Mouse (Mus musculus): ENCODE measurements around the gene Stk32b. TPM values are rescaled to one million over a fixed set of nuclear protein-coding genes. Genes with fewer than 3 reads are reported as not detected.
A peak's percentile ranks its signal among the peaks of the same experiment; 100 is the strongest.

Gene Stk32b
- polyA plus RNA-seq, 1 experiment from 2014 or later = 0.75 TPM

- H3K4me2 ChIP-seq = no peak overlapping the region
- H3K4me1 ChIP-seq (replicated peaks) = peaks cover 16% of the 10 kb centered on the region
- no peak overlapping the region for H3K4me3 ChIP-seq
- no peaks in the 10 kb centered on the region for H3K27me3 ChIP-seq (replicated peaks)
- no peak for ATAC-seq (ENCODE audit: insufficient number of reproducible peaks, low FRiP score)
- no peak overlapping the region for H3K9ac ChIP-seq
- H3K36me3 ChIP-seq = no peaks in the 10 kb centered on the region
- H3K27ac ChIP-seq (ENCODE audit: poor library complexity, severe bottlenecking) = no peak overlapping the region
- WGBS = 70% methylated on average over 12 of the region's 12 CpGs
- H3K9me3 ChIP-seq (replicated peaks) = no peaks in the 10 kb centered on the region
Observed at GRCm38 (mm10) chr5:37506880-37507519, 210.0 kb downstream of the Stk32b start.

- 0 out of 2 replicates have a peak overlapping the region, but pooled peaks have one; percentile 1 for H3K4me2 ChIP-seq
- no peak overlapping the region for H3K4me3 ChIP-seq
- 0 out of 2 replicates have a peak, but pooled peaks have one; percentile 29 for ATAC-seq (ENCODE audit: insufficient number of reproducible peaks, low FRiP score)
- no peak overlapping the region for H3K9ac ChIP-seq
- no peaks in the 10 kb centered on the region for H3K27me3 ChIP-seq (replicated peaks)
- no peaks in the 10 kb centered on the region for H3K36me3 ChIP-seq
- 29% methylated on average over 3 of the region's 3 CpGs for WGBS
- peaks cover 4% of the 10 kb centered on the region; the same call in 1 of the 2 replicates for H3K9me3 ChIP-seq (replicated peaks)
- H3K27ac ChIP-seq (ENCODE audit: poor library complexity, severe bottlenecking) = peak overlapping the region; percentile 53; the same call in 1 of the 2 replicates
- H3K4me1 ChIP-seq (replicated peaks) = peaks cover 14% of the 10 kb centered on the region
Observed at GRCm38 (mm10) chr5:37494984-37495476, 221.9 kb downstream of the Stk32b start.

- 75% methylated on average over 3 of the region's 3 CpGs for WGBS
- Histone ChIP-seq H3K9ac (no peak overlapping the region), H3K4me2 (no peak overlapping the region), H3K4me1 (replicated peaks) (no peaks in the 10 kb centered on the region), H3K36me3 (no peaks in the 10 kb centered on the region), H3K27ac (ENCODE audit: poor library complexity, severe bottlenecking) (no peak overlapping the region), H3K9me3 (replicated peaks) (peaks cover 11% of the 10 kb centered on the region; the same call in 1 of the 2 replicates), H3K27me3 (replicated peaks) (no peaks in the 10 kb centered on the region), H3K4me3 (no peak overlapping the region)
- ATAC-seq (ENCODE audit: insufficient number of reproducible peaks, low FRiP score) = no peak
Observed at GRCm38 (mm10) chr5:37472025-37472608, 244.9 kb downstream of the Stk32b start.

- no peaks in the 10 kb centered on the region for H3K4me1 ChIP-seq (replicated peaks)
- H3K4me3 ChIP-seq = no peak overlapping the region
- peaks cover 10% of the 10 kb centered on the region; the same call in 1 of the 2 replicates for H3K9me3 ChIP-seq (replicated peaks)
- WGBS = 79% methylated on average over 4 of the region's 4 CpGs
- H3K27me3 ChIP-seq (replicated peaks) = no peaks in the 10 kb centered on the region
- H3K27ac ChIP-seq (ENCODE audit: poor library complexity, severe bottlenecking) = no peak overlapping the region
- ATAC-seq (ENCODE audit: insufficient number of reproducible peaks, low FRiP score) = no peak
- H3K36me3 ChIP-seq = no peaks in the 10 kb centered on the region
- H3K9ac ChIP-seq = no peak overlapping the region
- H3K4me2 ChIP-seq = no peak overlapping the region
Observed at GRCm38 (mm10) chr5:37471584-37471983, 245.4 kb downstream of the Stk32b start.

- Histone ChIP-seq H3K4me3 (no peak overlapping the region), H3K27me3 (replicated peaks) (no peaks in the 10 kb centered on the region), H3K36me3 (no peaks in the 10 kb centered on the region), H3K9me3 (replicated peaks) (0 out of 2 replicates have a peak, but pooled peaks cover 5% of the 10 kb centered on the region), H3K9ac (no peak overlapping the region), H3K27ac (ENCODE audit: poor library complexity, severe bottlenecking) (no peak overlapping the region), H3K4me1 (replicated peaks) (no peaks in the 10 kb centered on the region), H3K4me2 (no peak overlapping the region)
- 75% methylated on average over 5 of the region's 5 CpGs for WGBS
- ATAC-seq (ENCODE audit: insufficient number of reproducible peaks, low FRiP score) = no peak
Observed at GRCm38 (mm10) chr5:37469031-37469430, 247.9 kb downstream of the Stk32b start.

- no peak overlapping the region for H3K4me3 ChIP-seq
- WGBS = 57% methylated on average over 2 of the region's 2 CpGs
- H3K9me3 ChIP-seq (replicated peaks) = 0 out of 2 replicates have a peak, but pooled peaks cover 5% of the 10 kb centered on the region
- H3K27me3 ChIP-seq (replicated peaks) = no peaks in the 10 kb centered on the region
- H3K9ac ChIP-seq = no peak overlapping the region
- no peak overlapping the region for H3K27ac ChIP-seq (ENCODE audit: poor library complexity, severe bottlenecking)
- H3K4me2 ChIP-seq = no peak overlapping the region
- no peaks in the 10 kb centered on the region for H3K4me1 ChIP-seq (replicated peaks)
- H3K36me3 ChIP-seq = no peaks in the 10 kb centered on the region
- no peak for ATAC-seq (ENCODE audit: insufficient number of reproducible peaks, low FRiP score)
Observed at GRCm38 (mm10) chr5:37467646-37468045, 249.3 kb downstream of the Stk32b start.

GRCm38 (mm10) chr5:37465461-37465860, 251.5 kb downstream of the Stk32b start:
- Histone ChIP-seq H3K9me3 (replicated peaks) (0 out of 2 replicates have a peak, but pooled peaks cover 5% of the 10 kb centered on the region), H3K27ac (ENCODE audit: poor library complexity, severe bottlenecking) (no peak overlapping the region), H3K9ac (no peak overlapping the region), H3K4me1 (replicated peaks) (no peaks in the 10 kb centered on the region), H3K36me3 (no peaks in the 10 kb centered on the region), H3K27me3 (replicated peaks) (no peaks in the 10 kb centered on the region), H3K4me2 (no peak overlapping the region), H3K4me3 (no peak overlapping the region)
- 91% methylated on average over 10 of the region's 10 CpGs for WGBS
- ATAC-seq (ENCODE audit: insufficient number of reproducible peaks, low FRiP score) = no peak

GRCm38 (mm10) chr5:37458236-37458635, 258.7 kb downstream of the Stk32b start:
- WGBS = 62% methylated on average over 2 of the region's 2 CpGs

GRCm38 (mm10) chr5:37457831-37458230, 259.1 kb downstream of the Stk32b start:
- WGBS = 75% methylated on average over 2 of the region's 2 CpGs

More at GRCm38 (mm10) chr5:37458236-37458635, 258.7 kb downstream of the Stk32b start:
- Histone ChIP-seq H3K36me3 (no peaks in the 10 kb centered on the region), H3K9ac (no peak overlapping the region), H3K4me3 (no peak overlapping the region), H3K9me3 (replicated peaks) (peaks cover 5% of the 10 kb centered on the region; the same call in 1 of the 2 replicates), H3K27ac (ENCODE audit: poor library complexity, severe bottlenecking) (no peak overlapping the region), H3K4me2 (no peak overlapping the region), H3K27me3 (replicated peaks) (no peaks in the 10 kb centered on the region), H3K4me1 (replicated peaks) (no peaks in the 10 kb centered on the region)
- no peak for ATAC-seq (ENCODE audit: insufficient number of reproducible peaks, low FRiP score)

GRCm38 (mm10) chr5:37457191-37457590, 259.8 kb downstream of the Stk32b start:
- Histone ChIP-seq H3K4me3 (no peak overlapping the region), H3K27me3 (replicated peaks) (no peaks in the 10 kb centered on the region), H3K4me1 (replicated peaks) (no peaks in the 10 kb centered on the region), H3K27ac (ENCODE audit: poor library complexity, severe bottlenecking) (no peak overlapping the region), H3K36me3 (no peaks in the 10 kb centered on the region), H3K9me3 (replicated peaks) (peaks cover 5% of the 10 kb centered on the region; the same call in 1 of the 2 replicates), H3K4me2 (no peak overlapping the region), H3K9ac (no peak overlapping the region)
- ATAC-seq (ENCODE audit: insufficient number of reproducible peaks, low FRiP score) = 0 out of 2 replicates have a peak, but pooled peaks have one; percentile 42
- WGBS = 72% methylated on average over 5 of the region's 5 CpGs

More at GRCm38 (mm10) chr5:37457831-37458230, 259.1 kb downstream of the Stk32b start:
- Histone ChIP-seq H3K27me3 (replicated peaks) (no peaks in the 10 kb centered on the region), H3K27ac (ENCODE audit: poor library complexity, severe bottlenecking) (no peak overlapping the region), H3K4me3 (no peak overlapping the region), H3K9ac (no peak overlapping the region), H3K4me2 (no peak overlapping the region), H3K9me3 (replicated peaks) (peaks cover 5% of the 10 kb centered on the region; the same call in 1 of the 2 replicates), H3K4me1 (replicated peaks) (no peaks in the 10 kb centered on the region), H3K36me3 (no peaks in the 10 kb centered on the region)
- no peak for ATAC-seq (ENCODE audit: insufficient number of reproducible peaks, low FRiP score)

- H3K27ac ChIP-seq (ENCODE audit: poor library complexity, severe bottlenecking) = no peak overlapping the region
- ATAC-seq (ENCODE audit: insufficient number of reproducible peaks, low FRiP score) = no peak
- H3K4me2 ChIP-seq = no peak overlapping the region
- 57% methylated on average over 2 of the region's 2 CpGs for WGBS
- H3K27me3 ChIP-seq (replicated peaks) = no peaks in the 10 kb centered on the region
- no peaks in the 10 kb centered on the region for H3K36me3 ChIP-seq
- H3K4me1 ChIP-seq (replicated peaks) = no peaks in the 10 kb centered on the region
- H3K9ac ChIP-seq = no peak overlapping the region
- H3K9me3 ChIP-seq (replicated peaks) = peaks cover 5% of the 10 kb centered on the region; the same call in 1 of the 2 replicates
- H3K4me3 ChIP-seq = no peak overlapping the region
Observed at GRCm38 (mm10) chr5:37456590-37456989, 260.4 kb downstream of the Stk32b start.

Measured in heart, embryonic 12.5 days (tissue).